Mouse (Mus musculus) right cerebral cortex, postnatal 14 days (tissue): Measurements from ENCODE around the gene Gm28051.

ENCODE experiments used
- DNase-seq: peaks from one replicate; pipeline ENCODE4 v3.0.0; 2022

Gene Gm28051

DNA sequence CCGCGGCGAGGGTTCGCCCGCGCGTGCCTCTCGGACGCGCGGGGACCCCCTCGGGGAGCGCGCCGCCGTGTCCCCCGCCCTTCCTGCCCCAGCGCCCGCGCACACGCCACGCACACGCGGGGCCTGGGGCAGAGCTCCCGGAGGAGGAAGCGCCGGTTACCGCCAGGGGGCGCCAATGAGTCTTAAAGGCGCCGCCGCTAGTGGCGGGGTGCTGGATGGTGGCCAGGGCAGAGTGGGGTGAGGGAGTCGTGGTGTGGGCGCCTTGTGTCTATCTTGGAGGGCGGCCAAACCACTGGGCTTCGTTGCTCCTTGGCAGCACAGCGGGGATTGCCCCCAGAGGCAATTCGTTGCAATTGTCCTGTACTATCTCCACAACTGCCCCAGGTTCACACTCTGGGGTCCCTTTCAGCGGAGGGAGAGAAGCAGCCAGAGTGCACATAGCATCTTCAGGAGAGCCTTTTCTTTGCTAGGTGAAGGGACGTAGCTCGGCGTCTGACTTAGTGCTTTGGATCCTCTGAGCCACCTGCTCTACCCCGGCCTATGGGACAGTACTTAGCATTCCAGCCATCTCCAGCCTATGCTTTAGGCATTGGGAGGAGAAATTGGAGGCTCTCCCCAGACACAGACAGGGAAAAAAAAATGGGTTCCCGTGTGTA lies 52.2 kb downstream of the Gm28051 start:
- DNase-seq: peak; percentile 97

DNA sequence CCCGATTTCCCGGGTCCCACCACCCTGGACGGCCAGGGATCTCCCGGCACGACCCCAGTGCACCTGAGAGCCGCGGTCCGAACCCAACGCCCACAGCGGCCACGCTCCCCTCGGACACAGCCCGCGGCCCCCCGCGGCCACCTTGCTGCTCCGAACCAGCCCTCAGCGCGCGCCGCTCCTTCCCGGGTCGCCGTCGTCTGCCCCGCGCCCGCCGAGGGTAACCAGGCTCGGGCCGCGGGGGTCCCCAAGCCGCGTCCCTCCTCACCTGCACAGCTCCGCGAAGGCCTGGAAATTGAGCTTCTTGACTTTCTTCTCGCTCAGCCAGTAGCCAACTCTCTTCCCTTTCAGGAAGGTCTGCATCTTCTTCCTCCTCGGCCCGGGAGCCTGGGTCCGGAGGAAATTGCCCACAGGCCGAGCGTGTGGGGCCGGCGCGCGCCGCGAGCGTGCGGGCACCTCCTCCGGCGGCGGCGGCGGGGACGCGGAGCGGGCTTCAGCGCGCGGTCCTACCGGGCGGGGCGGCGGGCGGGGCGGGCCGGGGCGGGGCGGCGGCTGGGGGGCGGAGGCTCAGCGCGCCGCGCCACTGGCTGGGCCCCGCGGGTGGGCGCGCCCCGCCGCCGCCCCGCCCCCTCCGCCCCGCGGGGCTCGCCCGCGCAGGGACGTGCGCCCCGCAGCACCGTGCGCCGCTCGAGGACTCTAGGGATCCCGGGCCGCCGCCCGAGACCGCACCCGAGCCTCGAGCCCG lies 52.9 kb downstream of the Gm28051 start, which contains the start of gene Itpk1:
Gene Itpk1, minus strand, starts transcription at position 474 of the 742 bp plus-strand sequence.
- DNase-seq: peak; percentile 68

DNA sequence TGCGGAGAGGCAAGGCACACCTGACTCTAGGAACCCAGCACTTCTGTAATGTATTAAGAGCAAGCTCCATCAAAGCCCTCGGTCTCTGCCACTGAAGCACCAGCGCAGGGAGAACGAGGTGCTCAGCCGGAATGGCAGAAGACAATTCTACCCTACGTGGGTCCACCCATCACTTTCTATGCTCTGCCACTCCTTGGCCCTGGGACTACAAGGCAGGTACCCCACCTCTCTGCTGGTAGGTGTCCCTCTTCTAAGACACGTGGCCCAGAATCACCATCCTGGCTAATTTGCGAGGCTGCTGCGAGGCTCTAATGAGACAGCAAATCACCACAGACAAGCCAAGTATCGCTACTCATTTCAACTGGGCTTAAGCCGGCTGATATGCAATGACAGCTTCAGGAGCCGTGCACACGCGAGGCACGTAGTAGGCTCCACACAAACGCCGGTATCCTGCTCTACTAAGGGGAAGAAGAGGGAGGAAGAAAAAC lies 53.6 kb downstream of the Gm28051 start:
- DNase-seq: no peak

DNA sequence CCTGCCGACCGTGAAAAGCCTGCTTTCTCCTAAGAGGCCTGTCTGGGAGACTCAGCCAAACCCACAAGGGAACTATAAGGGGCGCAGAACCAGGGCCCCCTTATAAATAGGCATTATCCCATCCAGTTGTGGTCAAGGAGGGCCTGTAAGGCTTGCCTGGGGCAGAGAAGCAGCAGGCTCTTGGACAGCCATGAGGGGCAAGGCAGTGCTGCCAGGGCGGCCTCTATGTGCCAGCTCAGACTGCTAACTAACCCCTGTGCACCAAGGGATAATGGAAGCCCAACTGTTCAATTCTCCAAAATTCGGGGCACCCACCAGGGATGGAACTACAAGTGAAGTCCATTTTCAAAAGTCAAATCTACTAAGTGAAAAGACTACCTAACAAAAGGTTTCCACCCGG lies 54.1 kb downstream of the Gm28051 start:
- DNase-seq: no peak

DNA sequence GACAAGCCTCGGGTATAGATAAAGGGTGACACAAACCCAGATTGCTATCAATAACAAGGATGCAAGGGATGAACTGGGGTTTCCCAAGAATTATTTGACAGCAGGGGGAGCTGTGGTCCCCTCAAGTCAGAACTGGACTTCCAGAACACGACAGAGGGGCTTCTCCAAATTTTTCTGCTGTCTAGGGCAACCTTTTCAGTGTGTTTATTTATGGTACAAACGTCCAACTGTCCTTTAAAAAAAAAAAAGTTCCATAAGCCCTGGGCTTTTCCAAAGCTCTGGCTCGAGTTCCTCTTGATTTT lies 54.5 kb downstream of the Gm28051 start:
- no peak for DNase-seq

DNA sequence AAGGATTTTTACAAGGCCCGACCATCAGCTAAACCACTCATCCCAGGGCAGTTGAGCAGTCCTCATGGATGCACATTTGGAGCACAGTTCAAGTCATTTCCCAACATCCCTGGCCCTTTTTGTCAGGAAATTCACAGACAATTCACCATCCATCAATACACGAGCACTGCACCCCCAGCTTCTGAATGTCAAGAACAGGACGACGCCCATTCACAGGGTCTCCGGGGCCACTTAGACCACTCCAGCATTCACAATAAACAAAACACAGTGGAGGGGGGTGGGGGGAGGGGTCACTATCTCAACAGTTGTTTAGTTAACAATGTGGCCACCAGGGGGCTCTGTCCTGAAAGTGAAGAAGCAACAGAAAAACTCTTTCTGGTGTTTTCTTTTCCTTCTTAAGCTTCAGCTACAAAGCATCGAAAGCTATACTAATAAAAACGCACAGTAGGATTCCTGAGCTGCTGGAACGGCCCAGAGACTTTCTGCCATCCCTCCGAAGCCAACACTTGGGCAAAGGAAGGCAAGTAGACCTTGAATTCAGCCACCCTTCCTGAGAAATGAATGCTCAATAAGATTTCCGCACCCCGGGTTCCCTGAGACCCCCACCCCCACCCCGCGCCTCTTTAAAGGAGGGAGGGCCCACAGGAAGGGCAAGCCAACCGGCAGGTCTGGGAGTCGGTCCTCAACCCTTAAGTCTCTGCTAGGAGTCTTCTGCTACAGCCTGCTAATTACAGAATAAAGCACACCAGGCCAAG lies 55.0 kb downstream of the Gm28051 start:
- peak; percentile 95 for DNase-seq

DNA sequence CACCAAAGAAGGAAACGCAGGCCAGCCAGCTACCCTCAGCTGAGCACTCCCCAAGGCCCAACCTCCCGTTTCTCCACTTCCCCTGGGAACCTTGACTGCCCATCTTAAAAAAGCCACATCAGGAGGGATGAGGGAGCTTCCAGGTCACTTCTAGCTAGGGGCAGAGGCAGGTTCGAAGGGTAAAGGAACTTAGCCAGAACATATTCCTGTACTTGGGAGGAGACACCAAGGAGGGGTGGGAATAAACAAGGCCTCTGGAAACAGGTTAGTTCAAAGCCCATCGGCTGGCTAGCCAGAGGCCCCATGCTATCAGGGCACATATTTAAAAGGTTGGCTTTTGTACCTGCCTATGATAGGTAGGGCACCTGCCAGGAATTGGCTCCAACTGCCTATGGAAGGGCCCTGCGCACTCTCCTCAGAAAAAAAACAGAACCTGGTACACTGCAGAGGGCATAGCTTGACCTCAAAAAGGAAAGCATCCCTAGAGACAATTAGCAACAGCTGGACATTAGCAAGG lies 55.8 kb downstream of the Gm28051 start:
- DNase-seq: no peak

DNA sequence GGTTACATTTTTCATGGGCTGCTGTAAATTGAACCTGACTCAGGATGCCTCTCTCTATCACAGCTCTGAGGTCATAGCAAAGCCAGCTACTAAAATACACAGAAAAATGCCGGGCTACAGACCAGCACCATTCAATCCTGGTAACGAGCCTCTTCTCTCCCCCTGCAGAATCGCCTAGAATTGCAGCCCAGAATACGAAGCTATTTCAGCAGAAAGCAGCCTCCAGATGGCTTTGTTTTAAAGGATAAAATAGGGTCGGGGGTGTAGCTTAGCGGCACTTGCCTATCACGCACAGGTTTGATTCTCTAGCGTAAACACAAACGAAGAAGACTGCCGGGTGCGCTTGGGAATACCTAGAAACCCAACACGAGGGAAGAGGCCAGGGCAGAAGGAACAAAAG lies 57.1 kb downstream of the Gm28051 start:
- no peak for DNase-seq

DNA sequence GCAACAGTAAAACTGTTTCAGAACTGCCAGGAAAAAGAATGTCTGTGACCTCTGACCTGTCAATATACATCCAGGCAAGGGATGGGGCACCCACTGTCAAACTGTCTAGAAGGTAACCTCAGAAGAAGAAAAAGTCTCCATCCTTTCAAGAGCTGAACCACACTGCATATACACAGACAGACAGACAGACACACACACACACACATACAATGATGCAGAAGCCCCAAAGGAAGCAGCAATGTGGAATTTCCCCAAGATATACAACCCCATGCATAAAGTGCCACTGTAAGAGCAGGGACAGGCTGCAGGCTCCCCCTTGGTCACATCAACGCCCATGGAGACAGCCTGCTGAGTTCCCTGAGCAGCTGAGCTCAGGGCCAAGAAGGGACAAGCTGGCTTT lies 58.4 kb downstream of the Gm28051 start:
- DNase-seq: no peak

DNA sequence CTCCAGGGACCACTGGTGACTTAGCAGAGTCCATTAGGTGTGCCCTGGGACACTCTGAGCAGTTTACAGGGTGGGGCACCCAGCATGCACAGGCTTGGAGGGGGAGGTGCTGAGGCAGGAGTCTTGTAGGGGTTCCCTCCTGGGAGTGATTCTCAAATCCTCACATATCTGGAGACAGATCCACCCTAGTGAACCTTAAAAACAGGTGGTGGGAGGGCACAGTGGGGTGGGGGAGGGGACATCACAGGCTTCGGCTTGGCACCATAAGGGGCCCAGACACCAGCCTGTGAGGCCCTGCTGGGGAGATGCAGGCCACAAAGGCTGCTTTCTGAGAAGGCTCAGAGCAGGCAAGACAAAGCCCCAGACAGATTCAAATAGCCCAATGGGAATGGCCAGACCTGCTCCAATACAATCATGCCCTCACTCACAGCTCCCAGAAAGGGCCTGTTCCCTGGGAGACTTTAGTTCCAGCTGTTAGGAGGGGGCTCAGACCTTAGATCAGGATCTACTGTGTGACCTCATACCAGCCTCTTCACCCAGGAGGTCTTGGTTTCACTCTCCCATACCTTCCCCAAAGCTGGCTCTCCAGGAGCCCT lies 59.4 kb downstream of the Gm28051 start:
- no peak for DNase-seq

DNA sequence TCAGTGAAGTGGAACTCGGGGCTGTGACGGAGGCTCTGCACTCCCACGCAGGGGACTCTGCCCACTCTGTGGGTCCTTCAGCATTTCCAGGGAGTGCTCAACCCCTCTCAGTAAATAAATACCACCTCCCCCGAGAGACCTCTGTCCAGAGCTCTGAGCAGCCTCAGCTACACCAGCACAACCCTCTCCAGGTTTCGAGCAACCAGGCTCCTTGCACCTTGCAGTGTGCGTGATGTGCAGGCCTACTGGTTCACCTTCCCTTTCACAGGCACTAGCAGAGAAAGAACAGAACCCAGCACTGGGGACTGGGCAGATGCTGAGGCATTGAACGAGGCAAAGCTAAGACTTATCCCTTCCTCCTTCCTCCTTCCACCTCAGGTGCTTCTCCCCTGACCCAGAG lies 60.2 kb downstream of the Gm28051 start:
- no peak for DNase-seq

DNA sequence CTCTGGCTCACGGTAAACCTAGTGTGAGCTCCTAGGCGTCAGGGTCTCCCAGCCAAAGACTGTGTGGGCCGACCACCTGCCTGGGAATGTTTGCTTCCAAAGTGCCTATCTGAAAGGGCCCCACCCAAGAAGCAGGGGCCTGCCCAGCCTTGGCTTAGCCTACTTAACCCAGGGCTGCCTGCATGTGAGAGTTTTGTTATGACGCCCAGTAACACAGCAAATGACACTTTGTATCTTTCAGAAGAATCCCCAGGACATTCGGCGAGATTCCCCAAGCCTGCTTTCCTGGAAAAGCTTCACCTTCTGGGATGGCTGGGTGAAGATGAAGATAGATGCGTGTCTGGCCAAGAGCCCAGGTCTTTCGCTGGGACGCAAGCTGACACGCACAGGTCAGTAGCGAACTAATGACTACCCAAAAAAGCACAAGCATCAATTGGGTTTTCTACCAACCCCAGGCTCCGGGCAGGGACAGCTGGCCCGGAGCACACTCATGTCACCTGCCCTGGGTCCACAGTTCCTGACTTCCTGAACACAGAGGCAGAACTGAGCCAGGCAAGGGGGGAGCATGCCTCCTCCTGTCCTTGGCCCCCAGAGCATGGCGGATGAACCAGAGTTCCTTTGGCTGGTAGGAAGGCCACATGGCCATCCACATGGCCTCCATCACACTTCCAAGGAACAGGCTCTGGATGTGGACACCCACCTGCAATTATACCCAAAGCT lies 60.8 kb downstream of the Gm28051 start:
- no peak for DNase-seq

DNA sequence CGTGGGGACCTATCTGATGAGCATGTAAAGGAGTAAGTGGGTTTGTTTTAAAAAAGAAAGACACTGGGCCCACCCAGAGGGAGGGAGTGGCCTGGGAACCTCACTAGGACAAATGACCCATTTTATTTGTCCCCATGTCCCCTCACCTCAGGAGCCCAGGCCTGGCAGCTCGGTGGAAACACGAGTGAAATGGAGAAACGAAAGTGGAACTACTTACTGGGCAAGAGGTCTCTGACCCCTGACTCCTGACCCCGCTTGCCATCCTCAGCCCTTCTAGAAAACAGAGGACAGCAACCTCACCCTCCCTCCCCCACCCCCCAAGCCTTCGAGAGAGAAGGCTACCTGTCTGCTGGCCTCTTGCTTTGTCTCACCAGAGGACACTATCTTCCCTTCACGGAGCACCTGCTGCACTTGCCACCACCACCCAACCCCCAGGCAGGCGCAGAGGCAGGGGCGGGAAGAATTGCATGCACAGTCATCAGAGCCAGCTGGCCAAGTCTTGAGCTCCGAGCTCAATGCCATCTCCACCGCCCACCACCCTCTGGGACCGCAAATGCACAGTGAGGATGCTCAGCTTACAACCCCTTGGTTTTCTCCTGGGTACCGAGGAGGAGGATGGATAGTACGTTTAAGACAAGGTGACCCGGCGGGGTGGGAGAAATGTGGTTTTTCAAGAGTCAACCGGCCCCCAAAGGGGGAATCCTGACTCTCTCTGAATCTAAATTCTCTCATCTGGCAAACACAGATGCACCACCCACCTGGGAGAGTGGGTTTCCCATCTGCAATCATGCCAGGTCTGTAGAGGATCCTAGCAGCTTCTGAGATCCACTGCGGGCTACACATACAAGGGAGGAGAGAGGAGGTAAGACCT lies 62.0 kb downstream of the Gm28051 start:
- DNase-seq: peak; percentile 72

DNA sequence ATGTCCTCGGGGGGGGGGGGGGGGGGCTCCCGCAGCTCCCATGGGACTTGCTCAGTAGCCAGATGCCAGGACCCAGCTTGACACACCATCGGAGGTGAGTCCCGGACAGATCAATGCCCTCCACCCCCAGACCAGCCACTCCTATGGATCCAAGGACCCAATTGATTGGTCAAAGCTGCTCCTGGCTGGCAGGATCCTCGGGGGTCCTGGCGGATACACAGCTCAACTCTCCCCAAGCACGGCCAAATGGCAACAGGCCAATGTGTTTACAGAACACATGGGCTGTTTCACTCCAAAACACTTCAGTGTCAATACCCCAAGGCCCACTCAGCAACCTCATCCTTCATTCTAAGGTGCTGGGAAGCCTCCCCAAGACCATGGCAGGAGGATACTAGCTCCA lies 65.8 kb downstream of the Gm28051 start:
- no peak for DNase-seq

DNA sequence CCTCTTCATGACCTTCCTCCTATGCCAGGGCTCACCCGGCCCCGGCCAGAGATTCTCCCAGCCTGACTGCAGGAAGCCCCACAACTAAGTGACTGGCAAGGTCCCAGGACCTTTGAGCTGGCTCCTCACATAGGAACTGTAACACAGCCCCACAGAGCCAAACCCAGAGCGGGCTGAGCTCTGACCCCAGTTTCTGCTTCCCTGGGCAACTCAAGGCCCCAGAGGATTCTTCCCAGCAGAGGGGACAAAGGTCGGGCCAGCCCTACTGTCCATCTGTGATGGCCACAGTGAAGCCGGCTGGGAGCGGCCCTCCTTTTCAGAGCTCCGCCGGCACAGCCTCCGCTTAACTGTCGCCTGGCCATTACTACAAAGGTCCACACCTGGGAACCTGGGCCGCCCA lies 66.4 kb downstream of the Gm28051 start:
- no peak for DNase-seq

DNA sequence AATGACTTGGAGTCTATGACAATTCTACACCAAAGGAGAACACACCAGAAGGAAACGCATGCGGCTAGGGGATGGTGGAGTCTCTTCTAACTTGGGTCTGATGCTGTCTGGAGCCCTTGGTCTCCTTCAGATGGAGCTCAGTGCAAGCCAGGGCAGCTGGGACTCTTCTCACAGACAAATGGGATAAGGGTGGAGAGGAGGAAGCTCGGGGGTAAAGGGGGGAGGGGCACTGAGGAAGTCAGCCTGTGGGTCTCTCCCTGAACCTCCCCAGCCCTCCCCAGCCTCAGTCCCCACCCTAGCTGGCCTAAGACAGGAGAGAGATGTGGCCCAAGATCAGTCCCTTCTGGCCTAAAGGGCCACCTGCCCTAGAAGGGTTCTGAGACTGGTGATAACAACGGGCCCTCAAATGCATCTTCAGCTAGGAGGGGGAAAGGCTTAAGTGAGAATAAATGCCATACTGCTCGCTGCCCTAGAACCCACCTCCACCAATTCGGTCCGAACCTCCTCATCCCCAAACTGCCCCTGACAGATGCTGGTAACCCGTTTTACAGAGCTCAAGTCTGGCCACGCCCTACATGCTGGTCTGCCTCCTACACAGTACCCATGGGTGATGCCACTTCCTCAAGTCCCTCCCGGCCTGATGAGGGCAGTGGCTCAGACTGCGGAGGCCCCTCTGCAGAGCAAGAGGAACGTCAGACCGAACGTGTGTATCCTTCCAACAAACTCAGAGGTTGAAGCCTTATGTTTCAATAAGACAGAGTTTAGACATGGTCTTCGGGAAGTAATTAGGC lies 67.6 kb downstream of the Gm28051 start:
- no peak for DNase-seq

DNA sequence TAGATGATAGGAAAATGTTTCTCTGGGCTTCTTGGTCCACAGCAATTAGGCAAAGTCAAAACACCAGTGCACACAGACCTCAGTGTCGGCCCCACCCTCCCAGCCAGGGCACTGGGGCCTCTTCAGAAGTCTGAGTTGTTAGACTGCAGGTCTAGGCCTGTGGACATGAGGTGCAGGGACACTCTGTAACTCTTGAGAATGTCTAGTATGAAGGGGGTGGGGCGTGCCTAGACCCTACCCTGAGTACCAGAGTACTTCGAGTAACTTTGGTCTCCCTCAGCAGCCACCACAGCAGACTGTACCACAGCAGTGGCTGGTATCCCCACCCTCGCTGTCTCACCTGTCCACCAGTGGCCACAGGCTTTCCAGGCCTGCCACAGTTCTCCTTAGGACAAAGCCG lies 71.2 kb downstream of the Gm28051 start:
- no peak for DNase-seq

DNA sequence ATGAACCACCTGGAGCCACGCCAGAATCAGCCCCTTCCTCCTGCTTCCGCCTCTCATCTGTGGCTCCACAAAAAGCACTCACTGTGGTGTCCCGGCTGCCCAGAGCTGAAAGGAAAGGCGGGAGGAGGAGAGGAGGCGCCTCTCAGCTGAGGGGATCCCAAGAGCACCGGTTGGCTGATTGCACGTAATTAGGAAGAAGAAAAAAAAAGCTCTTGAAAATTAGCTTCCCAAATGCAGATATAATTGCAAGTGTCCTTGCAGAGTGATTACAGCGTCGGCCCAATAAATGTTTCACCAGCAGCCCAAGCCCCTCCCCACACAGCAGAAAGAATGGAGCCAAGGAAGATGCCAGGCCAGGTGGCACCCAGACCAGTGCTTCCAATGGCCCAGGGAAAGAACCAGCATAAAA lies 72.0 kb downstream of the Gm28051 start:
- DNase-seq: no peak

DNA sequence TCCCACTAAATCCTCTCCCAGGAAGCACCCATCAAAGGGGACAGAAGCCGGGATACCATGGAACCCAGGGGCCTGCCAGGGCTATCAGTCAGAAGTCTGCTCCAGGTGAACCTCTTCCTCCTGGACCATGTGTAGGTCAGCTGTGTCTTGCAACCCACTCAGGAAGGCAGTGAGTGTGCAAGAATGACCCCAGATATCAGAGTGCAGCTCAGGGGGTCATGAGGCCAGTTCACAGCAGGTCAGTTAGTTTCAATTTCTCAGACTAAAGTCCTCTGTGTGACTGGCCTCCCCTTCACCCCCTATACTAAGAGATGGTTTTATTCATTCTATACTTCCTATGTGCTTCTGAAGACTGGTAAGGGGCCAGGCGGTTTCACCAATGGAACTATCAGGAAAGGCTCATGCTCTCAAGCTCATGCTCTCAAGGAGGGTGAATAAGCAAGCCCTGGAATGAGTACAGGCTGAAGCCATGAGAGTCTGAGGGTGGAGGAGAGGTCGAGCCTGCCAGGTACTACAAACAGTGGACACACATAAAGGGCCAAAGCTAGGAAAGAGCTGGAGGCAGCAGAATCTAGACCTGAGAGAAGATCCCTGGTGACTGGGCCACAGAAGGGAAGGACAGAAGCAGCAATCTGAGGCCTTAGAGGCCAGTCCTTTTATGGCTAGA lies 72.7 kb downstream of the Gm28051 start:
- no peak for DNase-seq

DNA sequence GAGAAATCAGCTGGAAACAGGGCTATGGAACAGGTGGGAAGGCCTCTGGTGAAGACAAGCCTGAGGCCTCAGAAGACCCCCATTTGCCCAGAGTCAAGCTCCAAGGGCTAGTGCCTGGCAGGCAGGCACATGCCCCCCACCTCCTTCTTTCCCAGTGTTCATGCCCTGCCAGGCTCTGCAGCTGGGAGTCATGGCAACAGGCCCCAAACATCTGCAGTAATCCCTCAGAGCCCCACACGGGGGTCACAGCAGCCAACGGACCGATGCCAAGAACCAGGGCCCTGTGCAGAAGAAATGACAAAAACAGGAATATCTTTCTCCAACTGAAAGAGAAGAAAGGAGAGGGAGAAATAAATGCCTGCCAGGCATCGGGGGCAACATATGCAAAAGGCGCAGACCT lies 73.6 kb downstream of the Gm28051 start:
- DNase-seq: no peak
